Mouse (Mus musculus) MEL (cell line): Measurements from ENCODE around the gene Olfr608. TPM values are rescaled to one million over a fixed set of nuclear protein-coding genes. Genes with fewer than 3 reads are reported as not detected.
"Not testable (repeated sequence)": the region's sequence is repeated elsewhere in the genome, so short reads cannot be mapped to it uniquely, and the experiment has no call there.

Experiments used
- DNase-seq: peaks from one replicate; pipeline ENCODE4 v3.0.0; 2011; ENCODE audit warnings: low read depth, low spot score
- H3K27ac ChIP-seq: 2 replicates; pipeline ENCODE4 v1.5.1; 2012; ENCODE audit warnings: low read depth, mild to moderate bottlenecking, control low read depth, low read length, moderate library complexity; ENCODE audit not compliant: control insufficient read depth
- H3K27me3 ChIP-seq, 2 experiments: fragments of 150-350 bp in 1 of 2; sonication (generic) in 1 of 2; 2 replicates each; pipeline ENCODE4 v1.6.1; 2012; ENCODE audit warnings: low read length in 2 of 2, mild to moderate bottlenecking in 2 of 2, improper control_type of control experiment in 1 of 2, moderate library complexity in 1 of 2; ENCODE audit not compliant: insufficient read depth in 2 of 2, control insufficient read depth in 1 of 2
- H3K36me3 ChIP-seq, 2 experiments: 2 replicates each; pipeline ENCODE4 v1.6.1; 2012 to 2014; ENCODE audit warnings: low read length in 2 of 2, improper control_type of control experiment in 1 of 2, inconsistent platforms in 1 of 2, mild to moderate bottlenecking in 1 of 2; ENCODE audit not compliant: insufficient read depth in 2 of 2, control insufficient read depth in 1 of 2
- H3K4me1 ChIP-seq, 2 experiments: fragments of 150-350 bp in 1 of 2; sonication (generic) in 1 of 2; 2 replicates each; pipeline ENCODE4 v1.6.1; 2012; ENCODE audit warnings: low read length in 2 of 2, improper control_type of control experiment in 1 of 2, mild to moderate bottlenecking in 1 of 2; ENCODE audit not compliant: insufficient read depth in 2 of 2, control insufficient read depth in 1 of 2
- H3K4me3 ChIP-seq, 2 experiments: fragments of 150-350 bp in 1 of 2; sonication (generic) in 1 of 2; 2 replicates each; pipeline ENCODE4 v1.5.1; 2012; ENCODE audit warnings: low read depth in 2 of 2, low read length in 2 of 2, mild to moderate bottlenecking in 2 of 2, moderate library complexity in 2 of 2, control low read depth in 1 of 2, improper control_type of control experiment in 1 of 2; ENCODE audit not compliant: control insufficient read depth in 1 of 2, insufficient read depth in 1 of 2
- H3K79me2 ChIP-seq: 2 replicates; pipeline ENCODE4 v1.6.1; 2012; ENCODE audit warnings: mild to moderate bottlenecking, low read length, moderate library complexity; ENCODE audit not compliant: control insufficient read depth, poor library complexity, insufficient read depth
- H3K9ac ChIP-seq: 2 replicates; pipeline ENCODE4 v1.6.1; 2012; ENCODE audit warnings: low read depth, mild to moderate bottlenecking, control low read depth, low read length, moderate library complexity; ENCODE audit not compliant: control insufficient read depth, poor library complexity, severe bottlenecking
- H3K9me3 ChIP-seq: fragments of 150-350 bp; sonication (generic); replicated peaks from 2 replicates; pipeline ENCODE4 v1.6.1; 2012; ENCODE audit warnings: mild to moderate bottlenecking, low read length, improper control_type of control experiment, moderate library complexity; ENCODE audit not compliant: insufficient read depth
- CHD1 ChIP-seq: IDR thresholded peaks from 2 replicates; pipeline ENCODE4 v1.6.1; 2012; ENCODE audit warnings: low read depth, mild to moderate bottlenecking, inconsistent platforms, low read length, improper control_type of control experiment
- GABPA ChIP-seq: IDR thresholded peaks from 2 replicates; pipeline ENCODE4 v1.6.1; 2012; ENCODE audit warnings: low read depth, mild to moderate bottlenecking, inconsistent platforms, low read length, improper control_type of control experiment, moderate library complexity
- HCFC1 ChIP-seq: IDR thresholded peaks from 2 replicates; pipeline ENCODE4 v1.6.1; 2012; ENCODE audit warnings: low read depth, mild to moderate bottlenecking, inconsistent platforms, low read length, improper control_type of control experiment, moderate library complexity
- MAX ChIP-seq: IDR thresholded peaks from 2 replicates; pipeline ENCODE4 v1.6.1; 2011; ENCODE audit warnings: low read length, improper control_type of control experiment
- MEF2A ChIP-seq: IDR thresholded peaks from 2 replicates; pipeline ENCODE4 v1.6.1; 2014; ENCODE audit warnings: low read depth, mild to moderate bottlenecking, inconsistent platforms, low read length, improper control_type of control experiment; ENCODE audit not compliant: poor library complexity, insufficient replicate concordance, severe bottlenecking; ENCODE audit errors: extremely low read depth
- MYC ChIP-seq: IDR thresholded peaks from 2 replicates; pipeline ENCODE4 v1.6.1; 2011; ENCODE audit warnings: low read depth, mild to moderate bottlenecking, low read length, improper control_type of control experiment, moderate library complexity
- RCOR1 ChIP-seq: IDR thresholded peaks from 2 replicates; pipeline ENCODE4 v1.6.1; 2012; ENCODE audit warnings: low read depth, mild to moderate bottlenecking, inconsistent platforms, low read length, improper control_type of control experiment
- SIN3A ChIP-seq: IDR thresholded peaks from 2 replicates; pipeline ENCODE4 v1.6.1; 2012; ENCODE audit warnings: low read length, improper control_type of control experiment, inconsistent platforms
- ZMIZ1 ChIP-seq: IDR thresholded peaks from 2 replicates; pipeline ENCODE4 v1.6.1; 2012; ENCODE audit warnings: low read depth, mild to moderate bottlenecking, inconsistent platforms, low read length, improper control_type of control experiment, moderate library complexity
- polyA plus RNA-seq, 2 experiments: library from polyadenylated mRNA; stranded (reverse) in 1 of 2; unstranded in 1 of 2; fragments of >175 nt in 1 of 2; fragments of >200 nt in 1 of 2; gene quantifications; 2 replicates each; pipeline versions ENCODE4 v1.2.1 to v1.2.4; 2012; ENCODE audit warnings: low replicate concordance in 2 of 2, low read depth in 1 of 2; ENCODE audit not compliant: insufficient read length in 2 of 2, insufficient read depth in 1 of 2, missing spikeins in 1 of 2
- total RNA-seq: library from RNA; depleted of rRNA; stranded (reverse); fragments of 300-350 nt; gene quantifications from 2 replicates; pipeline ENCODE4 v1.2.3, GENCODE M21; 2012; rRNA removed

The Olfr608 gene
- total and polyA plus RNA-seq, 3 experiments: not detected

DNA sequence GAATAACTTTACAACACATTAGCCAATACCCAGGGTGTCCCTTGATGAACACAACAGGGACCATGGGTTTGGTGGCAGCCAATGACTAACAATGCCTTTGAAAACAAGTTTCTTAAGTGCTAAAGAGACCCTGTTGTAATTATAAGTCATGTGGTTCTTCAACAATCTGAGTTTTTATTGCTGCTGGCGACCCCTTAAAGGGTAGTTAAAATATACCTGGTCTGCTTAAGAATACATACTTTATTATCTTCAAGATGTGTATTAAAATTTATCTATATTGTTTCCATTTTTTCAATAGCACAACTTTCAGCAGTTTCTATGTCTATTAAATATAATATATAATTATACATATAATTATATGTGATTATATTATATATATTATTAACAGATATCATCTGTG lies 28.3 kb downstream of the Olfr608 start, which contains the start of gene Olfr609:
TSS of gene Olfr609 (minus strand) at position 101 of the 400 bp plus-strand sequence.
- no peak for DNase-seq
- H3K36me3 ChIP-seq: no peaks in the 10 kb centered on the region
- no peaks in the 10 kb centered on the region for H3K27me3 ChIP-seq
- H3K79me2 ChIP-seq: no peaks in the 10 kb centered on the region
- no peak for TF ChIP-seq RCOR1
- TF ChIP-seq ZMIZ1: no peak
- no peak for TF ChIP-seq CHD1
- no peak for TF ChIP-seq SIN3A
- TF ChIP-seq MAX: no peak
- TF ChIP-seq HCFC1: no peak
- TF ChIP-seq MEF2A: no peak
- TF ChIP-seq GABPA: no peak
- no peaks in the 10 kb centered on the region for H3K4me1 ChIP-seq
- no peaks in the 10 kb centered on the region for H3K9me3 ChIP-seq
- H3K4me3 ChIP-seq: no peak within 1 kb of the TSS
- no peak within 1 kb of the TSS for H3K27ac ChIP-seq
- H3K9ac ChIP-seq: no peak within 1 kb of the TSS

DNA sequence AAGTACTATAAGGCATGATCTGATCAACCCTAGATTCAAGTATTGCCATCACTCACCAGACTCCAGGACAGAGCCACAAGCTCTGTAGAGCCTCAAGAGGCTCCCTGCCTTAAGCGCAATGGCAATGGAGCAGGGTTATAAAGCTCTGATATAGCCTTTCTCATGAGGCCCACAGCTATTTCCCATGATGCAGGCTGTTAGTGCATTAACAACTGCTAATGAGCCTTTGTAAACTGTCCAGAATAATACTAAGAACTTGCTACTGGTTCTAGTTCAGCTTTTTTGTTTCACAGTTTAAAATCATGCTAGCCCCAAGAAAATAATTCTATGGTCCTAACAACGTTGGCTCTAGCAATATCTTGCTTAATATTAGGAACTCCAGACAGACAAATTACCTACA lies 42.3 kb downstream of the Olfr608 start, which contains the start of gene Olfr610:
TSS of gene Olfr610 (minus strand) at position 101 of the 400 bp plus-strand sequence.
- no peaks in the 10 kb centered on the region for H3K79me2 ChIP-seq
- no peaks in the 10 kb centered on the region for H3K27me3 ChIP-seq
- DNase-seq: no peak
- no peak within 1 kb of the TSS for H3K27ac ChIP-seq
- no peaks in the 10 kb centered on the region for H3K36me3 ChIP-seq
- H3K9ac ChIP-seq: no peak within 1 kb of the TSS
- H3K4me1 ChIP-seq: no peaks in the 10 kb centered on the region
- no peaks in the 10 kb centered on the region for H3K9me3 ChIP-seq
- no peak within 1 kb of the TSS for H3K4me3 ChIP-seq
- TF ChIP-seq MYC: no peak

DNA sequence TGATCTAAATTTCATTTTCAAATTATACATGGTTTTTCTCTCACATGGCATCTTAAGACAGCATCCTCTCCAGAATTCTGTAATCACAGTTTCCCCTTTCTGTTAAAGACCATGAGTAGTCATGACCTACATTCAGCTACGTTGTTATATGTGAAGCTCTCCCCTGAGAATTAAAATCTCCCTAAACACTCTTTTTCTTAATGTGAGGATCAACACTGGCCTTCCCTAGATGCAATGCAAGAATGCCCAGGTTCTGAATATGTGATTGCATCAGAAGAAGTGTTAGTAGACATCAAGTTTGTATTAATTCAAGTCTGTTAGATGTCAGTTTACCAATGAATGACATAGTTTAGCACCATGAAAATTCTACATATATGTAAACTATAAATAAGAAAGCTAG lies 51.1 kb downstream of the Olfr608 start, which contains the start of gene Olfr611:
TSS of gene Olfr611 (minus strand) at position 101 of the 400 bp plus-strand sequence.
- H3K79me2 ChIP-seq, H3K27me3 ChIP-seq, H3K9me3 ChIP-seq, H3K9ac ChIP-seq, H3K4me3 ChIP-seq, H3K4me1 ChIP-seq, H3K27ac ChIP-seq, DNase-seq, H3K36me3 ChIP-seq: not testable (repeated sequence)

Other genes starting within 250 kb of the Olfr608 start
- not detected in 2 replicates for gene Usp17ld, start 217.4 kb upstream of the Olfr608 start, total RNA-seq
- not detected for gene Usp17ld, start 217.4 kb upstream of the Olfr608 start, polyA plus RNA-seq
- not detected in 2 replicates for gene Olfr596, start 164.2 kb upstream of the Olfr608 start, total RNA-seq
- gene Olfr596, start 164.2 kb upstream of the Olfr608 start, polyA plus RNA-seq: not detected
- gene Olfr597, start 153.6 kb upstream of the Olfr608 start, total RNA-seq: not detected in 2 replicates
- not detected for gene Olfr597, start 153.6 kb upstream of the Olfr608 start, polyA plus RNA-seq
- not detected in 2 replicates for gene Olfr598, start 146.3 kb upstream of the Olfr608 start, total RNA-seq
- gene Olfr598, start 146.3 kb upstream of the Olfr608 start, polyA plus RNA-seq: not detected
- not detected in 2 replicates for gene Olfr599, start 134.0 kb upstream of the Olfr608 start, total RNA-seq
- gene Olfr599, start 134.0 kb upstream of the Olfr608 start, polyA plus RNA-seq: not detected
- gene Olfr600, start 120.2 kb upstream of the Olfr608 start, total RNA-seq: not detected in 2 replicates
- not detected for gene Olfr600, start 120.2 kb upstream of the Olfr608 start, polyA plus RNA-seq
- gene Olfr601, start 107.2 kb upstream of the Olfr608 start, total RNA-seq: not detected in 2 replicates
- gene Olfr601, start 107.2 kb upstream of the Olfr608 start, polyA plus RNA-seq: not detected
- gene Olfr603, start 83.7 kb upstream of the Olfr608 start, total RNA-seq: not detected in 2 replicates
- gene Olfr603, start 83.7 kb upstream of the Olfr608 start, polyA plus RNA-seq: not detected
- not detected in 2 replicates for gene Usp17lc, start 54.8 kb upstream of the Olfr608 start, total RNA-seq
- gene Usp17lc, start 54.8 kb upstream of the Olfr608 start, polyA plus RNA-seq: not detected
- not detected in 2 replicates for gene Olfr605, start 24.4 kb upstream of the Olfr608 start, total RNA-seq
- not detected for gene Olfr605, start 24.4 kb upstream of the Olfr608 start, polyA plus RNA-seq
- not detected in 2 replicates for gene Olfr606, start 20.8 kb upstream of the Olfr608 start, total RNA-seq
- not detected for gene Olfr606, start 20.8 kb upstream of the Olfr608 start, polyA plus RNA-seq
- not detected in 2 replicates for gene Olfr607, start 5.7 kb upstream of the Olfr608 start, total RNA-seq
- not detected for gene Olfr607, start 5.7 kb upstream of the Olfr608 start, polyA plus RNA-seq
- not detected in 2 replicates for gene Olfr609, start 28.2 kb downstream of the Olfr608 start, total RNA-seq
- not detected for gene Olfr609, start 28.2 kb downstream of the Olfr608 start, polyA plus RNA-seq
- gene Olfr610, start 42.2 kb downstream of the Olfr608 start, total RNA-seq: not detected in 2 replicates
- gene Olfr610, start 42.2 kb downstream of the Olfr608 start, polyA plus RNA-seq: not detected
- gene Olfr611, start 51.0 kb downstream of the Olfr608 start, total RNA-seq: not detected in 2 replicates
- gene Olfr611, start 51.0 kb downstream of the Olfr608 start, polyA plus RNA-seq: not detected
- gene Olfr612, start 72.8 kb downstream of the Olfr608 start, total RNA-seq: not detected in 2 replicates
- not detected for gene Olfr612, start 72.8 kb downstream of the Olfr608 start, polyA plus RNA-seq
- gene Olfr613, start 78.2 kb downstream of the Olfr608 start, total RNA-seq: not detected in 2 replicates
- not detected for gene Olfr613, start 78.2 kb downstream of the Olfr608 start, polyA plus RNA-seq
- gene Olfr615, start 86.2 kb downstream of the Olfr608 start, total RNA-seq: not detected in 2 replicates
- not detected for gene Olfr615, start 86.2 kb downstream of the Olfr608 start, polyA plus RNA-seq
- gene Olfr616, start 99.3 kb downstream of the Olfr608 start, total RNA-seq: not detected in 2 replicates
- gene Olfr616, start 99.3 kb downstream of the Olfr608 start, polyA plus RNA-seq: not detected
- not detected in 2 replicates for gene Olfr617, start 103.2 kb downstream of the Olfr608 start, total RNA-seq
- not detected for gene Olfr617, start 103.2 kb downstream of the Olfr608 start, polyA plus RNA-seq
- gene Olfr618, start 120.2 kb downstream of the Olfr608 start, total RNA-seq: not detected in 2 replicates
- not detected for gene Olfr618, start 120.2 kb downstream of the Olfr608 start, polyA plus RNA-seq
- gene Olfr619, start 130.7 kb downstream of the Olfr608 start, total RNA-seq: not detected in 2 replicates
- not detected for gene Olfr619, start 130.7 kb downstream of the Olfr608 start, polyA plus RNA-seq
- gene Olfr620, start 142.7 kb downstream of the Olfr608 start, total RNA-seq: not detected in 2 replicates
- under 1 TPM in 1 of 2 experiments, not detected in 1; 0.03 TPM for gene Olfr620, start 142.7 kb downstream of the Olfr608 start, polyA plus RNA-seq
- not detected in 2 replicates for gene Olfr622, start 172.8 kb downstream of the Olfr608 start, total RNA-seq
- gene Olfr622, start 172.8 kb downstream of the Olfr608 start, polyA plus RNA-seq: not detected
- gene Olfr623, start 193.8 kb downstream of the Olfr608 start, total RNA-seq: not detected in 2 replicates
- gene Olfr623, start 193.8 kb downstream of the Olfr608 start, polyA plus RNA-seq: not detected
- gene Olfr624, start 201.3 kb downstream of the Olfr608 start, total RNA-seq: under 0.01 TPM in 1 of 2 replicates, not detected in the other
- gene Olfr624, start 201.3 kb downstream of the Olfr608 start, polyA plus RNA-seq: under 1 TPM in 1 of 2 experiments, not detected in 1; 0.04 TPM
- gene Olfr625-ps1, start 212.8 kb downstream of the Olfr608 start, total RNA-seq: not detected in 2 replicates
- gene Olfr625-ps1, start 212.8 kb downstream of the Olfr608 start, polyA plus RNA-seq: not detected
- gene Olfr243, start 244.8 kb downstream of the Olfr608 start, total RNA-seq: not detected in 2 replicates
- not detected for gene Olfr243, start 244.8 kb downstream of the Olfr608 start, polyA plus RNA-seq